Mouse (Mus musculus): ENCODE data around the gene Tex48.

The Tex48 gene

GRCm38 (mm10) chr4:63594459-63595110 is 27.6 kb downstream of the Tex48 start:
- DNase-seq, result no peak

GRCm38 (mm10) chr4:63590538-63590937 is 31.7 kb downstream of the Tex48 start:
- no peak for DNase-seq

- DNase-seq, result no peak
Measured at GRCm38 (mm10) chr4:63589987-63590386, 32.2 kb downstream of the Tex48 start.

DNA sequence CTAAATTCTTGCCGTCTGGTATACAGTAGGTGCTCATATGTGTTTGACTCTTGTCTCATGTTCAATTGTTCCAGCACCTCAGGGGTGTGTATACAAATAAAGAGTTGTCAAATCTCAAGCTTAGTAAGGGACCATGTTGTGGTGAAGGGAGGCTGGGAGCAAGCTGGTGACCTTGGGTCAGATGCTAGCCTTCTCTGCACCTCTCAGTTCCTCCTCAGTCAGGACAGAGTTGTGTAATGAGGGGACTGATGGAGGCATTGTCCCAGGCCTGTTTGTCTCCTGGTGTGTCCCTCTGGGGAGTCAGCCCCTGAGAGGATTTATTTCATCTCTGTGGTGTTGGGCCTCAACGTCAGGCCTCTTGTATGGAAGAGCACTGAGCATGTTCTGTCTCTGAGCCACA is 36.0 kb downstream of the Tex48 start:
- DNase-seq, result no peak

DNA sequence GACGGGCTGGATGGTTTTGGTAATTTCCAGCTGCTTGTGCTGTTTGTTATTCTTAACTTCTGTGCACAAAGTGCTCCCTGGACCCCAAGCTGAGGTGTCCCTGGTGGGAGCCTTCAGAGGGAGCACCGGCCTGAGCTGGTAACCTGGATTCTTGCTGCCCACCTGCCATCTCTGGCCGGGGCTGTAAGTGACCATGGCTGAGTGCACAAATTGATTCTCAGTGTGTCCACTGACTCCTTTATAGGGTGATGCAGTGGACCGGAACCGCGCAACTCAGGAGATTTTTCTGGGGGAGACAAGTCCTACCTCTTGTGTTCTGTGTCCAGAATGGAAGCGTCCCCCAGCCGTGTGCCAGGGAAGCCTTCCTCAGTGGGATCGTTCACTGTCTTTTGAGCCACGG is 37.0 kb downstream of the Tex48 start:
- DNase-seq, result no peak

GRCm38 (mm10) chr4:63582580-63582979 is 39.6 kb downstream of the Tex48 start:
- no peak for DNase-seq

GRCm38 (mm10) chr4:63580078-63580477 is 42.1 kb downstream of the Tex48 start:
- DNase-seq, result no peak

GRCm38 (mm10) chr4:63579649-63580048 is 42.6 kb downstream of the Tex48 start:
- DNase-seq, result no peak

- DNase-seq, result no peak
Measured at GRCm38 (mm10) chr4:63572621-63573020, 49.6 kb downstream of the Tex48 start.

GRCm38 (mm10) chr4:63570208-63570781 is 51.9 kb downstream of the Tex48 start:
- DNase-seq, result no peak

- no peak for DNase-seq
Measured at GRCm38 (mm10) chr4:63569322-63569721, 52.9 kb downstream of the Tex48 start.

DNA sequence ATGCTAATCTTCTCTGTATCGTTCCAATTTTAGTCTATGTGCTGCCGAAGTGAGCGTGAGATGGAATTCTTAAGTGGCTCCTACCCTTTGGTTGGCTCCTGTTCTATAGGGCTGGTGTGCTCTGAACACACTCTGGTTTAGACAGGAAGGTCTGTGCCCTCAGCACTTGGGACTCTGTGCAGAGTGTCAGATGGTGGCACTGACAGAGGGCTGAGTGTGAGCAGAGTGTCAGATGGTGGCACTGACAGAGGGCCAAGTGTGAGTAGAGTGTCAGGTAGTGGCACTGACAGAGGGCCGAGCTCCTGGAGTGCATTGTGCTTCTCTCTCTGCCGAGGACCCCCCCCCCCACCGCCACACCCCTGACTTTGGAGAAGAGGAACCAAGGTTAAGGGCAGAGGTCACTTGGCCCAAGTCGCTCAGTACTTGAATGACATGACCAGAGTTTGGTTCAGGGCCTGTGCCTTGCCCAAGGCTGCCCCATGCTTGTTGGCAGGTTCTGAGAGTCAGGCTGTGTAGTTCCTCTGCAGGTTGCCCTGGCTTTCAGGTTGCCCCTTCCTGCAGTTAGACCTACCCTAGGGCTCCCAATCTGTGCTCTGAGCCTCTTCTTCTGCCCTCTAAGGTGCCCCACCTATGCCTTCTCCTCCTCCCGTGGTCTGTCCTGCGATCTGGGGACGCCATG is 54.4 kb downstream of the Tex48 start:
- no peak for DNase-seq

GRCm38 (mm10) chr4:63562742-63563141 is 59.5 kb downstream of the Tex48 start:
- DNase-seq, result no peak

GRCm38 (mm10) chr4:63561861-63562675 is 60.2 kb downstream of the Tex48 start:
- peak; percentile 51 to 53 for DNase-seq

DNA sequence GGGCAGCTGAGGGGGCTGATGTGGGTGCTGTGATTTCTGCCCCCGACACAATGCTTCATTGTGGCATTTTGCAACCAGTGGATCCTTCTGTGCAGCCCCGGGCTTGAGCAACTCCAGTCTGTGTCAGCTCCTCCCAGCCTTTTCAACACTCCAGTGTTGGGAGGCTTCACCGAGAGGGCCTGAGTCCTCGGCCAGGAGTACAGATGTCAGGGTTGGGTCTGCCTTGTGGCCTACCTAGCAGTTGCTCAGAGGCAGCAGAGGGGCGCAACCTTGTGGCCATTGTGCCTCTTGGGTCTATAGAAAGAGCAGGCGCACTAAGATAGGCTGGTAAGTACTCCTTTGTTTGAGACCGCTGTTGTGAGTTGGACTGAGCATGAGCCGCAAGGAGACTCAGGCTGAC is 62.1 kb downstream of the Tex48 start:
- peak in 1 of 2 experiments; percentile 28 for DNase-seq

DNA sequence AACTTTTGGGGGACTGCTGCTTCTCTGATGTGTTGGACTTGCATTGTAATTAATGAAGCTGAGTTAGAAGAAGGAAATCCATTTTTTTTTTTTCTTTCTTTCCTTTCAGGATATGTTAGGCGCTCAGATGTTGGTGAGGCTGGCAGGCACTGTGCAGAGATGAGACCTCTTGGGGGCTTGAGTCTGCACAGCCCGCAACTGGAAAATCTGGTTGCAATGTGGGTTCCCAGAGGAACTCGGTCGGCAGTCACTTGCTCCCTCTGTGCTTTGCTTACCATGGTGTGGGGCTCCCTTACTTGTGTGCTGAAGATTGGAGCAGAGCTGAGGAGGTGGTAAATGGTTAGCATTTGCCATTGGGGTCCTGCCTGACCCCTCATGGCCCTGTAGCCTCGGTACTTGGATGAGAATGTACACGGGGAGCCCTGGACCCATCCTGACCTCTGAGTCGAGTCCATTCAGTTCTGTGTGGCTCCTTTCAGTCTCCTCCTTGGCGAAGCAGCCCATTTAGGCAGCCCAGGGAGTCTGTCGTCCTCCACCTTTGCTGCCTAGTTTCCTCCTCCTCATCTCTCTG is 63.0 kb downstream of the Tex48 start:
- no peak for DNase-seq

- DNase-seq, result peak; percentile 73 to 85
Measured at GRCm38 (mm10) chr4:63558407-63559081, 63.7 kb downstream of the Tex48 start, which contains the start of gene Tmem268. TSS of gene Tmem268 (plus strand) at chr4:63558781.

DNA sequence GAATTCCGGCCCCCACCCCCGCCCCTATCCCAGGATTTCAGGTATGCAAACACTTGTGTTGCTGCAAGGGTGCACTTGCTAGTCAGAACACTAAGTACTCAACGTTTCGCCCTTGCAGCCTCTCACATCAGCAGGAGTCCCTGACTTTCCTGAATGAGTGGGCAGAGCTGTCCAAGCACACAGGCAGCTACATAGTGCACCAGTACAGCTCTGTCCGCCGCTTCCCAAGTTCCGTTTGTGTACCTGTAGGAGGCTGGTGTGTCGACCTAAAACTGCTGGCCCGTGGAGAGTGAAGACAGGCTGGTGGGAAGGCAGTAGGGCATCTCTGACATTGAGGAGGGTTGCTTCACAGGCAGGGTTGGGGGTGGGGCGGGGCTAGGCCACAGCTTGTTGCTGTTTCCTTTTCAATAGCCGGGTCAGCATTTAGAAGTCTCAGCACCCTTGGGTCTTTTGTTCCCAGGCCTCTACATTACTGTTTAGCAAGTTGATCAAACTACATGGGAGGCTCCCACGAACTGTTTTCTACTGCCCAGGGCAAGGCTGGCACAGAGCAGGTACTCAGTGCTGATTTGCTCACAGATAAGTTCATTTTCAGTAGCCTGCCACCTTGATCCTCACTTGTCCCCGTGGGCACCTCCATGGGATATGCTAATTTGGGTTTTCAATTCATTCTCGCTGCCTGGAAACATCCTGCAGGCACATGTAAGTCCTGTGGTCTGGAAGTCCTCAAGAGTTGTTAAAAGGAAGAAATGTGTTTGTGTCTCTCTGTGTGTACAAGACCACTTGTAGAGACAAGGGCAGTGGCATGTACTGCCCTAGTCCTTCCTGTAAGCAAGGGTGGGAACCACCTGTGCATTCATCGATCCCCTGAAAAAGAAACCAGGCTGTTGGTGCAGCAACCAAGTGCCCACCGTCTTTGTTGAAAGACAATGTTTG is 64.8 kb downstream of the Tex48 start:
- DNase-seq, result peak in 1 of 2 experiments; percentile 22
